Mouse (Mus musculus): ENCODE measurements around the gene Slc6a5. TPM values are rescaled to one million over a fixed set of nuclear protein-coding genes. Genes with fewer than 3 reads are reported as not detected.
"Not testable (repeated sequence)": the region's sequence is repeated elsewhere in the genome, so short reads cannot be mapped to it uniquely, and the experiment has no call there.

The Slc6a5 gene
- polyA plus RNA-seq, 1 experiment from 2014 or later, result not detected

- Histone ChIP-seq H3K27me3 (peaks cover 100% of the 10 kb centered on the region), H3K9me3 (replicated peaks) (peaks cover 7% of the 10 kb centered on the region; the same call in 1 of the 2 replicates), H3K27ac (no peak overlapping the region), H3K4me3 (no peak overlapping the region), H3K9ac (no peak overlapping the region), H3K36me3 (ENCODE audit: poor library complexity, severe bottlenecking) (no peaks in the 10 kb centered on the region), H3K4me1 (peaks cover 6% of the 10 kb centered on the region), H3K4me2 (no peak overlapping the region)
- ATAC-seq, result no peak
- under 1% methylated on average over 11 of the region's 11 CpGs for WGBS
Observed at GRCm38 (mm10) chr7:49915471-49915870, 5.5 kb downstream of the Slc6a5 start.

GRCm38 (mm10) chr7:49919494-49919893, 9.5 kb downstream of the Slc6a5 start:
- Histone ChIP-seq H3K36me3 (ENCODE audit: poor library complexity, severe bottlenecking) (no peaks in the 10 kb centered on the region), H3K9ac (no peak overlapping the region), H3K4me2 (no peak overlapping the region), H3K4me1 (peaks cover 8% of the 10 kb centered on the region), H3K4me3 (no peak overlapping the region), H3K27me3 (peaks cover 84% of the 10 kb centered on the region), H3K27ac (no peak overlapping the region), H3K9me3 (replicated peaks) (peaks cover 7% of the 10 kb centered on the region; the same call in 1 of the 2 replicates)
- 88% methylated on average over 4 of the region's 4 CpGs for WGBS
- ATAC-seq, result no peak

GRCm38 (mm10) chr7:49920751-49921150, 10.8 kb downstream of the Slc6a5 start:
- Histone ChIP-seq H3K4me2 (no peak overlapping the region), H3K4me3 (no peak overlapping the region), H3K4me1 (peaks cover 8% of the 10 kb centered on the region), H3K36me3 (ENCODE audit: poor library complexity, severe bottlenecking) (no peaks in the 10 kb centered on the region), H3K9me3 (replicated peaks) (peaks cover 7% of the 10 kb centered on the region; the same call in 1 of the 2 replicates), H3K27ac (no peak overlapping the region), H3K9ac (no peak overlapping the region), H3K27me3 (peaks cover 84% of the 10 kb centered on the region)
- WGBS, result 80% methylated on average over 4 of the region's 4 CpGs
- no peak for ATAC-seq

- Histone ChIP-seq H3K36me3 (ENCODE audit: poor library complexity, severe bottlenecking) (no peaks in the 10 kb centered on the region), H3K27me3 (peaks cover 83% of the 10 kb centered on the region), H3K4me2 (peak overlapping the region; percentile 27), H3K4me3 (no peak overlapping the region), H3K9me3 (replicated peaks) (peaks cover 7% of the 10 kb centered on the region; the same call in 1 of the 2 replicates), H3K27ac (peak overlapping the region; percentile 40; the same call in 1 of the 2 replicates), H3K9ac (0 out of 2 replicates have a peak overlapping the region, but pooled peaks have one; percentile 27), H3K4me1 (peaks cover 8% of the 10 kb centered on the region)
- WGBS, result 16% methylated on average over 4 of the region's 4 CpGs
- ATAC-seq, result peak; percentile 82
Observed at GRCm38 (mm10) chr7:49922928-49923327, 13.0 kb downstream of the Slc6a5 start.

GRCm38 (mm10) chr7:49923376-49923775, 13.4 kb downstream of the Slc6a5 start:
- H3K4me1 ChIP-seq, result peaks cover 8% of the 10 kb centered on the region
- H3K36me3 ChIP-seq (ENCODE audit: poor library complexity, severe bottlenecking), result no peaks in the 10 kb centered on the region
- ATAC-seq, result peak; percentile 93
- H3K4me3 ChIP-seq, result no peak overlapping the region
- peaks cover 82% of the 10 kb centered on the region for H3K27me3 ChIP-seq
- under 1% methylated on average over 13 of the region's 13 CpGs for WGBS
- H3K9ac ChIP-seq, result 0 out of 2 replicates have a peak overlapping the region, but pooled peaks have one; percentile 27
- H3K4me2 ChIP-seq, result peak overlapping the region; percentile 27
- peak overlapping the region; percentile 40; the same call in 1 of the 2 replicates for H3K27ac ChIP-seq
- peaks cover 7% of the 10 kb centered on the region; the same call in 1 of the 2 replicates for H3K9me3 ChIP-seq (replicated peaks)

GRCm38 (mm10) chr7:49928571-49928970, 18.6 kb downstream of the Slc6a5 start:
- H3K27me3 ChIP-seq, result peaks cover 68% of the 10 kb centered on the region
- peak; percentile 28; the same call in 1 of the 2 replicates for ATAC-seq
- H3K27ac ChIP-seq, result no peak overlapping the region
- H3K9me3 ChIP-seq (replicated peaks), result no peaks in the 10 kb centered on the region
- 63% methylated on average over 3 of the region's 3 CpGs for WGBS
- no peaks in the 10 kb centered on the region for H3K36me3 ChIP-seq (ENCODE audit: poor library complexity, severe bottlenecking)
- no peak overlapping the region for H3K4me3 ChIP-seq
- no peak overlapping the region for H3K4me2 ChIP-seq
- no peak overlapping the region for H3K9ac ChIP-seq
- no peaks in the 10 kb centered on the region for H3K4me1 ChIP-seq

GRCm38 (mm10) chr7:49929999-49930398, 20.1 kb downstream of the Slc6a5 start:
- 75% methylated on average over 4 of the region's 4 CpGs for WGBS
- ATAC-seq, result no peak
- H3K27ac ChIP-seq, result no peak overlapping the region
- H3K36me3 ChIP-seq (ENCODE audit: poor library complexity, severe bottlenecking), result no peaks in the 10 kb centered on the region
- H3K4me1 ChIP-seq, result no peaks in the 10 kb centered on the region
- no peaks in the 10 kb centered on the region for H3K9me3 ChIP-seq (replicated peaks)
- H3K4me3 ChIP-seq, result no peak overlapping the region
- H3K9ac ChIP-seq, result no peak overlapping the region
- peaks cover 57% of the 10 kb centered on the region for H3K27me3 ChIP-seq
- H3K4me2 ChIP-seq, result no peak overlapping the region

GRCm38 (mm10) chr7:49933386-49934115, 23.6 kb downstream of the Slc6a5 start:
- H3K4me1 ChIP-seq; H3K4me3 ChIP-seq; H3K36me3 ChIP-seq (ENCODE audit: poor library complexity, severe bottlenecking); ATAC-seq; H3K27ac ChIP-seq; H3K4me2 ChIP-seq; H3K9ac ChIP-seq; H3K9me3 ChIP-seq (replicated peaks): not testable (repeated sequence)
- H3K27me3 ChIP-seq, result peaks cover 24% of the 10 kb centered on the region
- 76% methylated on average over 14 of the region's 14 CpGs for WGBS

- Histone ChIP-seq H3K4me1 (peaks cover 1% of the 10 kb centered on the region; the same call in 1 of the 2 replicates), H3K4me3 (no peak overlapping the region), H3K27me3 (peaks cover 10% of the 10 kb centered on the region), H3K9ac (no peak overlapping the region), H3K9me3 (replicated peaks) (no peaks in the 10 kb centered on the region), H3K36me3 (ENCODE audit: poor library complexity, severe bottlenecking) (no peaks in the 10 kb centered on the region), H3K4me2 (no peak overlapping the region), H3K27ac (no peak overlapping the region)
- WGBS, result 83% methylated on average over 3 of the region's 3 CpGs
- ATAC-seq, result no peak
Observed at GRCm38 (mm10) chr7:49936821-49937220, 26.9 kb downstream of the Slc6a5 start.

GRCm38 (mm10) chr7:49942023-49942422, 32.1 kb downstream of the Slc6a5 start:
- Histone ChIP-seq H3K9ac (no peak overlapping the region), H3K4me2 (no peak overlapping the region), H3K27me3 (no peaks in the 10 kb centered on the region), H3K36me3 (ENCODE audit: poor library complexity, severe bottlenecking) (no peaks in the 10 kb centered on the region), H3K4me1 (peaks cover 5% of the 10 kb centered on the region; the same call in 1 of the 2 replicates), H3K4me3 (no peak overlapping the region), H3K9me3 (replicated peaks) (no peaks in the 10 kb centered on the region), H3K27ac (no peak overlapping the region)
- no peak; the same call in 1 of the 2 replicates for ATAC-seq
- WGBS, result 31% methylated on average over 3 of the region's 3 CpGs

GRCm38 (mm10) chr7:49942490-49942889, 32.5 kb downstream of the Slc6a5 start:
- Histone ChIP-seq H3K9ac (no peak overlapping the region), H3K4me3 (no peak overlapping the region), H3K9me3 (replicated peaks) (no peaks in the 10 kb centered on the region), H3K36me3 (ENCODE audit: poor library complexity, severe bottlenecking) (no peaks in the 10 kb centered on the region), H3K27ac (no peak overlapping the region), H3K4me2 (no peak overlapping the region), H3K27me3 (no peaks in the 10 kb centered on the region), H3K4me1 (peaks cover 5% of the 10 kb centered on the region; the same call in 1 of the 2 replicates)
- peak; percentile 16; the same call in 1 of the 2 replicates for ATAC-seq
- 52% methylated on average over 5 of the region's 5 CpGs for WGBS

GRCm38 (mm10) chr7:49946691-49947090, 36.7 kb downstream of the Slc6a5 start:
- 92% methylated on average over 9 of the region's 9 CpGs for WGBS
- Histone ChIP-seq H3K9me3 (replicated peaks) (no peaks in the 10 kb centered on the region), H3K27ac (no peak overlapping the region), H3K4me1 (peaks cover 5% of the 10 kb centered on the region; the same call in 1 of the 2 replicates), H3K27me3 (no peaks in the 10 kb centered on the region), H3K9ac (no peak overlapping the region), H3K36me3 (ENCODE audit: poor library complexity, severe bottlenecking) (no peaks in the 10 kb centered on the region), H3K4me3 (no peak overlapping the region), H3K4me2 (no peak overlapping the region)
- ATAC-seq, result no peak
